Mouse (Mus musculus) adrenal gland, adult 8-10 months (tissue): ENCODE measurements around the gene Ndufs1. TPM values are rescaled to one million over a fixed set of nuclear protein-coding genes. Genes with fewer than 3 reads are reported as not detected.
A peak's percentile ranks its signal among the peaks of the same experiment; 100 is the strongest.

Source experiments
- DNase-seq: peaks from one replicate; pipeline ENCODE4 v3.0.0; 2022
- microRNA-seq, 2 experiments: library from miRNA; unstranded; fragments of <30 nt; microRNA quantifications; one replicate each; pipeline ENCODE4 v1.2.0; 2022
- total RNA-seq, 4 experiments: library from RNA; stranded (reverse); gene quantifications; 2 replicates each; pipeline ENCODE4 v1.2.4; 2022

Ndufs1 gene
- total RNA-seq, 4 experiments from 2014 or later, result 185 to 263 (median 226) TPM

GRCm38 (mm10) chr1:63115096-63115495, 61.5 kb downstream of the Ndufs1 start:
- DNase-seq, result no peak

GRCm38 (mm10) chr1:63114136-63114781, 62.4 kb downstream of the Ndufs1 start, which contains the start of gene Ino80d:
Ino80d (minus strand) TSS chr1:63114667.
- peak; percentile 77 for DNase-seq

- DNase-seq, result peak; percentile 33
Observed at GRCm38 (mm10) chr1:63113274-63114135, 63.1 kb downstream of the Ndufs1 start.

GRCm38 (mm10) chr1:63112865-63113261, 63.8 kb downstream of the Ndufs1 start:
- peak; percentile 14 for DNase-seq

- no peak for DNase-seq
Observed at GRCm38 (mm10) chr1:63112151-63112864, 64.3 kb downstream of the Ndufs1 start.

GRCm38 (mm10) chr1:63110536-63111285, 65.9 kb downstream of the Ndufs1 start:
- no peak for DNase-seq

GRCm38 (mm10) chr1:63107614-63108327, 68.9 kb downstream of the Ndufs1 start:
- DNase-seq, result no peak

- DNase-seq, result no peak
Observed at GRCm38 (mm10) chr1:63102758-63103451, 73.7 kb downstream of the Ndufs1 start.

- no peak for DNase-seq
Observed at GRCm38 (mm10) chr1:63100196-63100595, 76.4 kb downstream of the Ndufs1 start.

- DNase-seq, result no peak
Observed at GRCm38 (mm10) chr1:63098831-63099230, 77.8 kb downstream of the Ndufs1 start.

GRCm38 (mm10) chr1:63096071-63096470, 80.6 kb downstream of the Ndufs1 start:
- DNase-seq, result no peak

Small RNA genes lying within 50 kb of the gene (microRNA-seq; reads per million reads assigned to microRNA genes)
- gene Gm24557, result 0 reads per million in 2 experiments
- gene Gm27512, result 0 reads per million in 2 experiments

Other genes starting within 250 kb of the Ndufs1 start
- 10 to 100 TPM; 27.2 to 40.6 (median 31.4) TPM for gene Ino80d, start 62.2 kb downstream of the Ndufs1 start, total RNA-seq
- gene Eef1b2, start within 50 bp of the Ndufs1 start, total RNA-seq, result 100 to 1,000 TPM; 529 to 647 (median 593) TPM
- gene Gpr1, start 37.7 kb upstream of the Ndufs1 start, total RNA-seq, result under 1 TPM in 3 of 4 experiments, not detected in 1; 0.23 to 0.42 (median 0.38) TPM
- gene Zdbf2, start 96.4 kb upstream of the Ndufs1 start, total RNA-seq, result 10 to 100 TPM in 2 of 4 experiments, 1 to 10 TPM in 2; 6.2 to 12.0 (median 9.7) TPM